In the genomic region with DNA sequence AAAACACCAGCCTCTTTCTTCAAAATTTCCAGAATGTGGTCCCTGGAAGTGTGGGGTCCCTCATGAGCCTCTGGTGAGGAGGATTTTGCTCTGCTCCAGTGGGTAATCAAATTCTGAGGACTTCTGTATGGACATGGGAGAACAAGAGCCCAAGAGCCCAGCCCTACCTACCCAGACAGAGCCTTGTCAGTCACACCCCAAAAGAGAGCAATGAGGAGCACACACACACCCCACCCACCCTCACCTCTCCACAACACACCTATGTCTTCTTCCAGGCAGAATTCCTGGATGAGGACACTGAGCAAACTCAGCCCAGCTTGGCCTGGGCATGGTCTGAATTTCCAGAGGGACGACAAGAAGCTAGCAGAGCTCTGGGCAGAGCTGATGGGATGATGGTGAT, we compare ENCODE assay signal across 31 mouse cellular contexts. TPM values are rescaled to one million over a fixed set of nuclear protein-coding genes. Genes with fewer than 3 reads are reported as not detected.
DNase-seq lines count a peak whose midpoint lies in the region; ATAC-seq and TF ChIP-seq lines count a peak whose summit lies in the region.
"Had no signal": no experiment of that assay in that cellular context is flagged by ENCODE, and none has a peak within 500 bp of the region (broad histone marks: within the 10 kb centered on the region; RNA-seq: fewer than 3 reads in every experiment).

No protein-coding gene starts in this region.

- ATAC-seq in forebrain, embryonic 11.5 days (replicated peaks; ENCODE audit: low FRiP score): no peak
- ATAC-seq in forebrain, postnatal 0 days: no peak
- ATAC-seq in limb, embryonic 12.5 days (ENCODE audit: insufficient number of reproducible peaks, insufficient read depth, low FRiP score, low TSS enrichment, low read depth): no peak
- ATAC-seq: activated CD4-positive, CD25-positive, alpha-beta regulatory T cell, adult 4 months; forebrain, embryonic 15.5 days; intestine, embryonic 15.5 days had no signal

- no peaks in the 10 kb centered on the region for H3K9me3 ChIP-seq in forebrain, embryonic 11.5 days (ENCODE audit: control insufficient read depth, low read length)
- no peaks in the 10 kb centered on the region for H3K9me3 ChIP-seq in forebrain, postnatal 0 days (ENCODE audit: low read length)
- H3K9me3 ChIP-seq in heart, embryonic 10.5 days: no peaks in the 10 kb centered on the region
- no peaks in the 10 kb centered on the region for H3K9me3 ChIP-seq in limb, embryonic 12.5 days
- H3K9me3 ChIP-seq: embryonic facial prominence, embryonic 12.5 days; embryonic facial prominence, embryonic 15.5 days; forebrain, embryonic 12.5 days; forebrain, embryonic 15.5 days; heart, embryonic 13.5 days; hindbrain, embryonic 12.5 days; hindbrain, embryonic 15.5 days; intestine, embryonic 15.5 days had no signal

- TF ChIP-seq CTCF in forebrain, postnatal 0 days (IDR thresholded peaks at IDR 0.05; ENCODE audit: low read depth): no peak

- no peak overlapping the region for H3K9ac ChIP-seq in forebrain, embryonic 11.5 days (ENCODE audit: low read length)
- no peak overlapping the region for H3K9ac ChIP-seq in forebrain, postnatal 0 days
- no peak overlapping the region for H3K9ac ChIP-seq in limb, embryonic 12.5 days (replicated peaks)
- H3K9ac ChIP-seq: embryonic facial prominence, embryonic 12.5 days; embryonic facial prominence, embryonic 15.5 days; forebrain, embryonic 12.5 days; forebrain, embryonic 15.5 days; heart, embryonic 13.5 days; hindbrain, embryonic 12.5 days; hindbrain, embryonic 15.5 days; intestine, embryonic 15.5 days had no signal

- no peaks in the 10 kb centered on the region for H3K27me3 ChIP-seq in forebrain, embryonic 11.5 days (ENCODE audit: control insufficient read depth, insufficient read depth, low read length)
- no peaks in the 10 kb centered on the region; the same call in 1 of the 2 replicates for H3K27me3 ChIP-seq in forebrain, postnatal 0 days (ENCODE audit: insufficient read depth, low read length)
- H3K27me3 ChIP-seq in heart, embryonic 10.5 days (ENCODE audit: insufficient read depth, poor library complexity, severe bottlenecking): peaks cover 62% of the 10 kb centered on the region
- H3K27me3 ChIP-seq in limb, embryonic 12.5 days: peaks cover 4% of the 10 kb centered on the region; the same call in 1 of the 2 replicates
- H3K27me3 ChIP-seq: embryonic facial prominence, embryonic 12.5 days; forebrain, embryonic 15.5 days; hindbrain, embryonic 12.5 days; hindbrain, embryonic 15.5 days; intestine, embryonic 15.5 days had no signal

- H3K36me3 ChIP-seq in forebrain, embryonic 11.5 days (ENCODE audit: control insufficient read depth, insufficient read depth, low read length): no peaks in the 10 kb centered on the region
- H3K36me3 ChIP-seq in forebrain, postnatal 0 days (ENCODE audit: insufficient read depth): no peaks in the 10 kb centered on the region
- no peaks in the 10 kb centered on the region for H3K36me3 ChIP-seq in heart, embryonic 10.5 days
- no peaks in the 10 kb centered on the region for H3K36me3 ChIP-seq in limb, embryonic 12.5 days
- H3K36me3 ChIP-seq: embryonic facial prominence, embryonic 12.5 days; embryonic facial prominence, embryonic 15.5 days; forebrain, embryonic 12.5 days; forebrain, embryonic 15.5 days; heart, embryonic 13.5 days; hindbrain, embryonic 12.5 days; hindbrain, embryonic 15.5 days; intestine, embryonic 15.5 days had no signal

- no peak overlapping the region for H3K4me2 ChIP-seq in forebrain, embryonic 11.5 days (ENCODE audit: low read depth, low read length, severe bottlenecking)
- no peak overlapping the region for H3K4me2 ChIP-seq in forebrain, postnatal 0 days (ENCODE audit: low read depth)
- no peak overlapping the region for H3K4me2 ChIP-seq in limb, embryonic 12.5 days
- H3K4me2 ChIP-seq: embryonic facial prominence, embryonic 12.5 days; embryonic facial prominence, embryonic 15.5 days; forebrain, embryonic 12.5 days; forebrain, embryonic 15.5 days; heart, embryonic 13.5 days; hindbrain, embryonic 12.5 days; hindbrain, embryonic 15.5 days; intestine, embryonic 15.5 days had no signal

- H3K4me1 ChIP-seq in forebrain, embryonic 11.5 days (replicated peaks; ENCODE audit: control insufficient read depth, insufficient read depth, low read length): 0 out of 2 replicates have a peak, but pooled peaks cover 3% of the 10 kb centered on the region
- no peaks in the 10 kb centered on the region for H3K4me1 ChIP-seq in forebrain, postnatal 0 days (ENCODE audit: insufficient read depth)
- H3K4me1 ChIP-seq in heart, embryonic 10.5 days: peaks cover 8% of the 10 kb centered on the region; the same call in 1 of the 2 replicates
- peaks cover 99% of the 10 kb centered on the region for H3K4me1 ChIP-seq in limb, embryonic 12.5 days (replicated peaks)
- H3K4me1 ChIP-seq: embryonic facial prominence, embryonic 15.5 days; forebrain, embryonic 15.5 days; hindbrain, embryonic 15.5 days; intestine, embryonic 15.5 days had no signal

- no peak overlapping the region for H3K4me3 ChIP-seq in forebrain, embryonic 11.5 days (ENCODE audit: low read depth, low read length)
- H3K4me3 ChIP-seq in forebrain, postnatal 0 days (ENCODE audit: low read depth, low read length): no peak overlapping the region
- no peak overlapping the region for H3K4me3 ChIP-seq in heart, embryonic 10.5 days
- no peak overlapping the region for H3K4me3 ChIP-seq in limb, embryonic 12.5 days (replicated peaks)
- H3K4me3 ChIP-seq: embryonic facial prominence, embryonic 12.5 days; embryonic facial prominence, embryonic 15.5 days; forebrain, embryonic 12.5 days; forebrain, embryonic 15.5 days; heart, embryonic 13.5 days; hindbrain, embryonic 12.5 days; hindbrain, embryonic 15.5 days; intestine, embryonic 15.5 days had no signal

- peak; percentile 38 for DNase-seq in forebrain, embryonic 11.5 days (ENCODE audit: low spot score)
- DNase-seq in forebrain, postnatal 0 days: no peak
- DNase-seq in heart, embryonic 10.5 days (ENCODE audit: low spot score): peak; percentile 71
- no peak for DNase-seq in heart, adult 9 months (ENCODE audit: low spot score in 2 of 2)
- peak; percentile 0 for DNase-seq in right cerebral cortex, postnatal 4 days
- DNase-seq in right cerebral cortex, adult 18-20 months: no peak
- no peak for DNase-seq in embryo, embryonic 10.5 days (ENCODE audit: low spot score)
- DNase-seq: adrenal gland, adult 8-10 months; adrenal gland, postnatal 25 days; cerebellum, adult 18-20 months; cerebellum, adult 9-10 months; cerebellum, postnatal 14 days had no signal

- H3K27ac ChIP-seq in forebrain, embryonic 11.5 days (ENCODE audit: low read depth, low read length): no peak overlapping the region
- H3K27ac ChIP-seq in forebrain, postnatal 0 days (ENCODE audit: low read depth, low read length): no peak overlapping the region
- H3K27ac ChIP-seq in heart, embryonic 10.5 days: no peak overlapping the region
- peak overlapping the region; percentile 31; the same call in 1 of the 2 replicates for H3K27ac ChIP-seq in limb, embryonic 12.5 days
- H3K27ac ChIP-seq: embryonic facial prominence, embryonic 12.5 days; embryonic facial prominence, embryonic 15.5 days; forebrain, embryonic 12.5 days; forebrain, embryonic 15.5 days; heart, embryonic 13.5 days; hindbrain, embryonic 12.5 days; hindbrain, embryonic 15.5 days; intestine, embryonic 15.5 days had no signal

- WGBS in forebrain, embryonic 11.5 days: 67% methylated on average over 1 of the region's 1 CpGs
- WGBS in forebrain, postnatal 0 days: 69% methylated on average over 1 of the region's 1 CpGs
- 65% methylated on average over 1 of the region's 1 CpGs for WGBS in heart, embryonic 10.5 days
- WGBS in limb, embryonic 12.5 days: 71% methylated on average over 1 of the region's 1 CpGs

RNA-seq across cellular contexts. Expression of a gene that starts 38.8 kb away (rescaled TPM):
- not detected in 2 replicates for polyA plus RNA-seq in forebrain, embryonic 11.5 days (2014; fragmentation: Nextera tagmentation; extraction: Ambion mirVana)
- not detected in 2 replicates for total RNA-seq in forebrain, postnatal 0 days (2014; rRNA removed)
- not detected in 2 replicates for polyA plus RNA-seq in forebrain, postnatal 0 days (2015; fragmentation: Nextera tagmentation; extraction: Ambion mirVana)
- polyA plus RNA-seq in heart, embryonic 10.5 days (2016; fragmentation: Nextera tagmentation; extraction: Ambion mirVana): not detected in 2 replicates
- polyA plus RNA-seq in limb, embryonic 12.5 days (2016; fragmentation: Nextera tagmentation; extraction: Ambion mirVana): not detected in 2 replicates
- total RNA-seq: adrenal gland, adult 8-10 months; adrenal gland, postnatal 25 days; ES-E14; gastrocnemius, adult 8-10 months; gastrocnemius, postnatal 36 days; granulocyte monocyte progenitor cell, adult 5-6 weeks; heart, adult 8-10 months; heart, postnatal 25 days; hematopoietic stem cell, adult 5-6 weeks had no signal
- polyA plus RNA-seq: activated CD4-positive, CD25-positive, alpha-beta regulatory T cell, adult 4 months; brain, embryonic 14.5 days; embryonic facial prominence, embryonic 12.5 days; embryonic facial prominence, embryonic 15.5 days; forebrain, embryonic 12.5 days; forebrain, embryonic 15.5 days; heart, embryonic 13.5 days; heart, embryonic 16.5 days; hindbrain, embryonic 12.5 days; hindbrain, embryonic 15.5 days; intestine, embryonic 15.5 days had no signal

Comparison
In these comparisons a context has a peak if more than half of its experiments do, and no peak if none do; other contexts are left out.
1. DNase-seq: peak in forebrain, embryonic 11.5 days (single experiment), heart, embryonic 10.5 days (single experiment) and right cerebral cortex, postnatal 4 days (single experiment); none in forebrain, postnatal 0 days (single experiment), heart, adult 9 months (0 of 2), right cerebral cortex, adult 18-20 months (single experiment) and embryo, embryonic 10.5 days (single experiment).